Mouse (Mus musculus): ENCODE data around the gene Prr15.

GRCm38 (mm10) chr6:54278613-54279012, 47.0 kb upstream of the Prr15 start:
- TF ChIP-seq CTCF (IDR thresholded peaks at IDR 0.05; ENCODE audit: control insufficient read depth, insufficient read depth, low read length) (no peak), POLR2A (IDR thresholded peaks at IDR 0.05; ENCODE audit: borderline replicate concordance, control insufficient read depth, low read depth, low read length) (no peak)
